Mouse (Mus musculus): ENCODE measurements around the gene Tex50. TPM values are rescaled to one million over a fixed set of nuclear protein-coding genes. Genes with fewer than 3 reads are reported as not detected.
A peak's percentile ranks its signal among the peaks of the same experiment; 100 is the strongest.

The Tex50 gene
- polyA plus RNA-seq, 1 experiment from 2014 or later: not detected

DNA sequence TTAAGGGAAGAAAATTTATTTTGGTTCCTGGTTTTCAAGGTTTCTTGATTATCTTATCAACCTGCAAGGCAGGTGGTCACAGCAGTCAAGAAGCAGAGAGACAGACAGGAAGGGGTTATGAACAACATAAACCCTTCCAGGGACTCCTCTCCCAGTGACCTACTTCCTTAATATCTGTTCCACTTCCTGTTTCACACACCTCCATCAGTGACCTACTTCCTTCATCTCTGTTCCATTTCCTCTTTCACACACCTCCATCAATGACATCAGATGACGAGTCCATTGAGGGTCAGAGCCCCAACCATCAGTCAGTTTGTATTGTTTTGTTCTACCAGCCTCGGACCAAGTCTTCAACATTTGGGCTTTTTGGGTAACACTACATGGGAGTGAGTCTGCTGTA is 19.6 kb downstream of the Tex50 start:
- Histone ChIP-seq H3K4me1 (ENCODE audit: control insufficient read depth, insufficient read depth, low read length) (no peaks in the 10 kb centered on the region), H3K9ac (ENCODE audit: low read length) (no peak overlapping the region), H3K27ac (ENCODE audit: low read depth, low read length) (no peak overlapping the region), H3K36me3 (ENCODE audit: control insufficient read depth, insufficient read depth, low read length) (no peaks in the 10 kb centered on the region), H3K4me2 (ENCODE audit: low read depth) (no peak overlapping the region), H3K4me3 (ENCODE audit: low read depth, low read length) (no peak overlapping the region), H3K27me3 (ENCODE audit: control insufficient read depth, insufficient read depth, low read length) (no peaks in the 10 kb centered on the region), H3K9me3 (ENCODE audit: control insufficient read depth, low read length) (no peaks in the 10 kb centered on the region)
- 91% methylated on average over 2 of the region's 2 CpGs for WGBS
- DNase-seq (ENCODE audit: low spot score) (no peak), ATAC-seq (ENCODE audit: insufficient read depth, low FRiP score, low TSS enrichment) (no peak)

DNA sequence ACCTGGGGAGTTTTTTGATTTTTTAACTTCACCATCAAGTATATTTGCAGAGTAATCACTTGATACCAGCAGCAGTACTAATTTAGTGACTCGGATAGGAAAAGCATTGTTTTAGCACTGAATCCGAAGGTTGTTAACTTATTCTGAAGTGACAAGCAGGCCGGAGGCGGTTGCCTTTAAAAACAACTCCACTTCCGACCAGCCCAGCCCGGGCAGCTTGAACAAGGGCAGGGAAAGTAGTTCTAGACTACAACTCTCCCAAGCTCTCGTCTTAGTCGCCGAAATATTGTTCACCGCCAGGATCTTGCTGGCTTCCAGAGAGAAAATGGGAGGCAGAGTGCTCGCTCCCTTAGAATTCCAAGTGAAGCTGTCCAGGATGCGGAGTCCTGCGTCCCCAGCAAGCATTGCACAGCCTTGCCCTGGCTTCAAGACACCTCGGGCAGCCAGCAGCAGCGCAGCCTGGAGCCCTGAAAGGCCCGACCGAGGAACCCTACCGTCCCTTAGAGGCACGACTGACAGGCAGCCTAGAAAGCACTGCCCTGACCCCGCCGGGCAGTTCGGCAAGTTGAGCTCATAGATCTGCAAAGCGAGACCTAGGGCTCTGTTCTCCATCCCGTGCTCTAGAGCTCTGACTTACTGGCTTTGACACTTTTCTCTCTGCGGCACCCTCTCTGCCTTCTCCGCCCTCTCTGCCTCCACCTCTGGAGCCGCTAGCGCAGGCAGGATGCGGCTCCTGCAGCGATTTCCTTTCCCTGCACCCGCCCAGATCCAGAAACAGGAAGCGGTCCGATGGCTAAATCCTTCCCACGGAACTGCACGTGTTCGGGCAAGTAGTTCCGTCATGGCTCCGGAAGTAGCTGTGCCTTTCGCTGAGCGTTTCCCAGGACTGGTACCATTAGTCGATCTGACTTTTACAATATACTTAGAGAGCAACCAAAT is 28.1 kb downstream of the Tex50 start, which contains the start of gene Klhl20:
Klhl20 (minus strand) TSS at position 786 of the 939 bp plus-strand sequence.
- Histone ChIP-seq H3K9ac (ENCODE audit: low read length) (peak within 1 kb of the TSS; percentile 93), H3K4me2 (ENCODE audit: low read depth) (peak within 1 kb of the TSS; percentile 86), H3K27ac (ENCODE audit: low read depth, low read length) (peak within 1 kb of the TSS; percentile 54; the same call in 1 of the 2 replicates), H3K27me3 (ENCODE audit: control insufficient read depth, insufficient read depth, low read length) (no peaks in the 10 kb centered on the region), H3K4me1 (ENCODE audit: control insufficient read depth, insufficient read depth, low read length) (peaks cover 4% of the 10 kb centered on the region; the same call in 1 of the 2 replicates), H3K36me3 (ENCODE audit: control insufficient read depth, insufficient read depth, low read length) (no peaks in the 10 kb centered on the region), H3K4me3 (ENCODE audit: low read depth, low read length) (peak within 1 kb of the TSS; percentile 89), H3K9me3 (ENCODE audit: control insufficient read depth, low read length) (no peaks in the 10 kb centered on the region)
- WGBS: 3% methylated on average over 41 of the region's 41 CpGs
- peak; percentile 95 for DNase-seq (ENCODE audit: low spot score)
- ATAC-seq (ENCODE audit: insufficient read depth, low FRiP score, low TSS enrichment): peak; percentile 93

DNA sequence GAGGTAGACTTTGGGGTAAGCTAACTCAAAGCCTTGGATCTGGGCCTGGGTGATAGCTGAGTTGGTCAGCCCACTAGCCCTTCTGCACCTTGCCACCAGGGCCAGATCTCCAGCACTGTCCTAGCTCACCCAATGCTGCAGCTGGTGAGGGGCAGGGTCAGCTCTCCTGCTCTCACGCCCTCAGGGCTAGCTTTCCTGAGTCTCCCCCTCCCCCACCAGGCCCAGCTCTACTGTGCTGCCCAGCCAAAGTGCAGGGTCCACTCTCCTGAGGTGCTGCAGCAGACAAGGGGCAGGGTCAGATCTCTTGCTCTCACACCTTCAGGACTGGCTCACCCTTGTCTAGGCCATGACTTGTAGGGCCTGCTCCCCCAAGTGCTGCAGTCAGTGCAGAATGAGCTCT is 32.7 kb downstream of the Tex50 start:
- H3K4me2 ChIP-seq (ENCODE audit: low read depth): no peak overlapping the region
- H3K4me1 ChIP-seq (ENCODE audit: control insufficient read depth, insufficient read depth, low read length): peaks cover 4% of the 10 kb centered on the region; the same call in 1 of the 2 replicates
- no peak overlapping the region for H3K9ac ChIP-seq (ENCODE audit: low read length)
- no peaks in the 10 kb centered on the region for H3K36me3 ChIP-seq (ENCODE audit: control insufficient read depth, insufficient read depth, low read length)
- 62% methylated on average over 1 of the region's 1 CpGs for WGBS
- DNase-seq (ENCODE audit: low spot score) (no peak), ATAC-seq (ENCODE audit: insufficient read depth, low FRiP score, low TSS enrichment) (no peak)
- no peaks in the 10 kb centered on the region for H3K27me3 ChIP-seq (ENCODE audit: control insufficient read depth, insufficient read depth, low read length)
- H3K27ac ChIP-seq (ENCODE audit: low read depth, low read length): no peak overlapping the region
- H3K9me3 ChIP-seq (ENCODE audit: control insufficient read depth, low read length): no peaks in the 10 kb centered on the region
- H3K4me3 ChIP-seq (ENCODE audit: low read depth, low read length): no peak overlapping the region

DNA sequence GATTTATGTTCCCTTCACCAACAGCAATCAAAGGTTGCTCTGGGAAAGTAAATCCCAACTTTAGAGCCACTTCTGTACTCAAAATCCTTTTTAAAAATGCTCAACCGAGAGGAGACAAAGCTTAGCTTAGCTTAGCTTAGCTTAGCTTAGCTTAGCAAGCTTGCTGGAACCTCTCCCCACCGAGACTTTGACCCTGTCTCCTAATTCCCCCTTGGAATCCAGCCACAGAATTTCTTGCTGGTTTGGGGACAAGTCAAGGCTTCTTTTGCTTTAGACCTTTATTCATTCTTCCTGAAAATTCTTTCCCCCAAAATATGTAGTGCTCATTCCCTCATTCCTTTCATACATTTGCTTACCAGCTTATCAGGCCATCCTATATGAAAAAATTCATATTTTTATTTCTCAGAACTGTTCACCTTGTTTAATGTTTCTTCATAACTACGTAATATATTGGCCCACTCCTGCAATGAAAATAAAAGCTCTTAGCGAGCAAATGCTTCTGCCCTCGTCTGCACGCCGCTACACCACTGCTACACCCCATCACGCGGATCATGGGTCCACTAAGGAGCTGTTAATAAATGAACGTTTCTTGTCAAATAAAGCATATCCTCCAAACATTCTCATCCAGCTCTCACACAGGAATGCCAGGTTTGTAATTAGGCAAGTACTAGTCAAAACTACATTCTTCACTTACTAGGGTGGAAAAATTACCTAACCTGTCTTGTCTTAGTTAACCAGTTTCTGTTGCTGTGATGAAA is 36.3 kb downstream of the Tex50 start:
- WGBS: 91% methylated on average over 10 of the region's 10 CpGs

DNA sequence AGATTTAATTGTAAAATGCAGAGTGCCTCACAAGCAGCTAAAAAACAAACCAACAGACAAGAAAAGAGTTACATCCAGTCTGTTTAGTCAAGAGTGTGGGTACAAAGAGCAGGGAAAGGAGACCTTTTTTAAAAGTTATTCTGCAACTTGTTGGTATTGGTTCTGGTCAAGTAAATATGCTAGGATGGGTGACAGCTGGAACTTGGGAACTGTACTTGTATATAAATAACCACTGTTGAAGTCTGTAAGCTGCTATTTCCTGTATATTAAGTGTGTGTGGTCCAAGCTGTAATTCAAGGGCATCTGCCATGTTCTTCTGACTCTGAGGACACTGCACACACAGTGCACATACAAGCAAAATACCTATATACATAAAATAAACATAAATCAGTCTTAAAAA is 44.5 kb downstream of the Tex50 start:
- Histone ChIP-seq H3K27me3 (ENCODE audit: control insufficient read depth, insufficient read depth, low read length) (no peaks in the 10 kb centered on the region), H3K9ac (ENCODE audit: low read length) (no peak overlapping the region), H3K4me3 (ENCODE audit: low read depth, low read length) (no peak overlapping the region), H3K4me2 (ENCODE audit: low read depth) (no peak overlapping the region), H3K9me3 (ENCODE audit: control insufficient read depth, low read length) (no peaks in the 10 kb centered on the region), H3K36me3 (ENCODE audit: control insufficient read depth, insufficient read depth, low read length) (no peaks in the 10 kb centered on the region), H3K27ac (ENCODE audit: low read depth, low read length) (no peak overlapping the region), H3K4me1 (ENCODE audit: control insufficient read depth, insufficient read depth, low read length) (no peaks in the 10 kb centered on the region)
- ATAC-seq (ENCODE audit: insufficient read depth, low FRiP score, low TSS enrichment): no peak
- no peak for DNase-seq (ENCODE audit: low spot score)

More for the DNA sequence above, 36.3 kb downstream of the Tex50 start:
- H3K27ac ChIP-seq (ENCODE audit: low read depth, low read length): no peak overlapping the region
- H3K9ac ChIP-seq (ENCODE audit: low read length): no peak overlapping the region
- no peaks in the 10 kb centered on the region for H3K27me3 ChIP-seq (ENCODE audit: control insufficient read depth, insufficient read depth, low read length)
- no peak for ATAC-seq (ENCODE audit: insufficient read depth, low FRiP score, low TSS enrichment)
- H3K4me1 ChIP-seq (ENCODE audit: control insufficient read depth, insufficient read depth, low read length): no peaks in the 10 kb centered on the region
- DNase-seq (ENCODE audit: low spot score): no peak
- no peaks in the 10 kb centered on the region for H3K9me3 ChIP-seq (ENCODE audit: control insufficient read depth, low read length)
- H3K4me2 ChIP-seq (ENCODE audit: low read depth): no peak overlapping the region
- H3K4me3 ChIP-seq (ENCODE audit: low read depth, low read length): no peak overlapping the region
- H3K36me3 ChIP-seq (ENCODE audit: control insufficient read depth, insufficient read depth, low read length): no peaks in the 10 kb centered on the region

DNA sequence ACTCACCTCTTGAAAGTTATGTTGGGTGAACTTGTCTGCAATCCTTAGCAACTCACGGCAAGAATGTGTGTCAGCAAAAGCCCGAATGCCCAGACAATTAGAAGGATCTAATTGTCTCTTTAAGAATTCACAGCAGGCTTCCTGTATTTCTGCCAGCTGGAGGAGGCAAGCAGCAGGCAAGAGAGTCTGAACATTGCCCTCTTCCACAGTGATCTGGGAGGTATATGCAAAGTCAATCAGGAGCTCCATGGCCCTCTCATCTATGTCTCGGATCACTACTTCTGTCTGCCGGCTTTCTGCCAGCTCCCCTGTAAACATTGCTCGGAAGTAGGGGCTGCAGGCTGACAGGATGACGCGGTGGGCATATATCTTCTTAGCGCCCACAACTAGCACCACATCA is 49.9 kb downstream of the Tex50 start:
- H3K4me2 ChIP-seq (ENCODE audit: low read depth): no peak overlapping the region
- no peak for DNase-seq (ENCODE audit: low spot score)
- no peaks in the 10 kb centered on the region for H3K27me3 ChIP-seq (ENCODE audit: control insufficient read depth, insufficient read depth, low read length)
- ATAC-seq (ENCODE audit: insufficient read depth, low FRiP score, low TSS enrichment): no peak
- H3K9me3 ChIP-seq (ENCODE audit: control insufficient read depth, low read length): no peaks in the 10 kb centered on the region
- peaks cover 3% of the 10 kb centered on the region; the same call in 1 of the 2 replicates for H3K36me3 ChIP-seq (ENCODE audit: control insufficient read depth, insufficient read depth, low read length)
- WGBS: 92% methylated on average over 8 of the region's 8 CpGs
- H3K27ac ChIP-seq (ENCODE audit: low read depth, low read length): no peak overlapping the region
- no peak overlapping the region for H3K9ac ChIP-seq (ENCODE audit: low read length)
- no peak overlapping the region for H3K4me3 ChIP-seq (ENCODE audit: low read depth, low read length)
- H3K4me1 ChIP-seq (ENCODE audit: control insufficient read depth, insufficient read depth, low read length): no peaks in the 10 kb centered on the region

Other genes starting within 250 kb of the Tex50 start
- gene Serpinc1, start 180.7 kb downstream of the Tex50 start, polyA plus RNA-seq (2014; fragmentation: Nextera tagmentation; extraction: Ambion mirVana): 0.94 and 1.4 TPM in 2 replicates
- 9.4 and 12.4 TPM in 2 replicates for gene Zbtb37, start 124.5 kb downstream of the Tex50 start, polyA plus RNA-seq (2014; fragmentation: Nextera tagmentation; extraction: Ambion mirVana)
- gene Dars2, start 88.7 kb downstream of the Tex50 start, polyA plus RNA-seq (2014; fragmentation: Nextera tagmentation; extraction: Ambion mirVana): 51.9 and 54.6 TPM in 2 replicates
- 37.6 and 37.8 TPM in 2 replicates for gene Cenpl, start 88.6 kb downstream of the Tex50 start, polyA plus RNA-seq (2014; fragmentation: Nextera tagmentation; extraction: Ambion mirVana)
- 21.9 and 22.9 TPM in 2 replicates for gene Klhl20, start 27.8 kb downstream of the Tex50 start, polyA plus RNA-seq (2014; fragmentation: Nextera tagmentation; extraction: Ambion mirVana)
- gene Ankrd45, start 16.6 kb downstream of the Tex50 start, polyA plus RNA-seq (2014; fragmentation: Nextera tagmentation; extraction: Ambion mirVana): 3.5 and 5.5 TPM in 2 replicates
- gene Prdx6, start 91.9 kb upstream of the Tex50 start, polyA plus RNA-seq (2014; fragmentation: Nextera tagmentation; extraction: Ambion mirVana): 457 and 477 TPM in 2 replicates
- not detected in 2 replicates for gene Tnfsf4, start 236.1 kb upstream of the Tex50 start, polyA plus RNA-seq (2014; fragmentation: Nextera tagmentation; extraction: Ambion mirVana)

Data from neural tube, embryonic 11.5 days (tissue).